Mouse (Mus musculus): ENCODE measurements around the gene Rnf216. TPM values are rescaled to one million over a fixed set of nuclear protein-coding genes. Genes with fewer than 3 reads are reported as not detected.
"Not testable (repeated sequence)": the region's sequence is repeated elsewhere in the genome, so short reads cannot be mapped to it uniquely, and the experiment has no call there.

Rnf216 gene
- 28.6 and 36.3 TPM in 2 replicates for polyA plus RNA-seq (2011; ENCODE audit: insufficient read length, low read depth, missing spikeins)

- TF ChIP-seq POLR2A (IDR thresholded peaks at IDR 0.05; ENCODE audit: low read depth, low read length), result peak; percentile 77
- peak; percentile 58 for TF ChIP-seq CTCF (IDR thresholded peaks at IDR 0.05; ENCODE audit: borderline replicate concordance, insufficient read depth, low read length)
- Histone ChIP-seq H3K27ac (ENCODE audit: insufficient read depth, low read length) (no peak within 1 kb of the TSS), H3K4me3 (ENCODE audit: insufficient read depth, low read length) (peak within 1 kb of the TSS; percentile 82), H3K4me1 (ENCODE audit: control insufficient read depth, insufficient read depth, low read length) (no peaks in the 10 kb centered on the region)
Observed at GRCm38 (mm10) chr5:143112281-143113246, at the start of gene Rnf216. Gene Rnf216 (minus strand): TSS chr5:143112994.

DNA sequence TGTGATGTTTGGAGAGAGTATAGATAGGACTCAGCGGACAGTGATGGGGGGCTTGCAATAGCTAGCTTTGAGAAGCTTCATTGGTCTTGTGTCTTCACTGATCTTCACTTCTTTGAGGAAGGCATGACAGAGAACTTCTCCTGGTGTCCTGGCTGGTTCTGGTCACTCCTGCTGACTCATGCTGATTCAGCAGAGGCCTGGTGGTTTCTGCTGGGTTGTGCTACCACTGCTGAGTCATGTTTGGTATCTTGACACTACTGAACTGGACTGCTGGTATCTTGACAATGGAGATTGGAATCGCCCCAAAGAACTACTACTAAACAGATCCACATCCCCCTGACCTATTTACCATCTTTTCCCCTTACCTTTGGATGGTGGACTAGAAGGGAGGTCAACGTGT lies 42.7 kb upstream of the Rnf216 start:
- no peak overlapping the region for H3K4me3 ChIP-seq (ENCODE audit: insufficient read depth, low read length)
- H3K4me1 ChIP-seq (ENCODE audit: control insufficient read depth, insufficient read depth, low read length), result no peaks in the 10 kb centered on the region
- H3K27ac ChIP-seq (ENCODE audit: insufficient read depth, low read length), result no peak overlapping the region
- TF ChIP-seq POLR2A (IDR thresholded peaks at IDR 0.05; ENCODE audit: low read depth, low read length) (no peak), CTCF (IDR thresholded peaks at IDR 0.05; ENCODE audit: borderline replicate concordance, insufficient read depth, low read length) (no peak)

DNA sequence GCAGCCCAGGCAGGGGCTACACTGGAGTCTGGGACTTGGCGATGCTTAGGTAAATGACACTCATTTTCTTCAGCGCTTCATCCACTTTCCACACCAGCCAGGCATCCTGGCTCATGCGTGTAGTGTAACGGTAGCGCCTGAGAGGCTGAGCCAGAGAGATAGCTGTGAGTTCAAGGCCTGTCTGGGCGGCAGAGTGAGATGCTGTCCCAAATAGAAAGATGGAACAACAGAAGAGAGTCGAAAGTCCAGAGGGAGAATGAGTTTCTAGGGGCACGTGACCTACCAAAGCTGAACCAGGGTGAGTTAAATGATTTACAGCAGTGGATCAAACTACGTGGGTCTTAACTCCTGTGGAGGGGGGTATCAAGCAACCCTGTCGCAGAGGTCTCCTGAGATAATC lies 41.0 kb upstream of the Rnf216 start:
- Histone ChIP-seq H3K4me3 (ENCODE audit: insufficient read depth, low read length) (no peak overlapping the region), H3K27ac (ENCODE audit: insufficient read depth, low read length) (no peak overlapping the region), H3K4me1 (ENCODE audit: control insufficient read depth, insufficient read depth, low read length) (no peaks in the 10 kb centered on the region)
- no peak for TF ChIP-seq POLR2A (IDR thresholded peaks at IDR 0.05; ENCODE audit: low read depth, low read length)
- TF ChIP-seq CTCF (IDR thresholded peaks at IDR 0.05; ENCODE audit: borderline replicate concordance, insufficient read depth, low read length), result no peak

GRCm38 (mm10) chr5:143150044-143150443 lies 37.2 kb upstream of the Rnf216 start:
- Histone ChIP-seq H3K27ac (ENCODE audit: insufficient read depth, low read length) (no peak overlapping the region), H3K4me1 (ENCODE audit: control insufficient read depth, insufficient read depth, low read length) (no peaks in the 10 kb centered on the region)
- TF ChIP-seq POLR2A (IDR thresholded peaks at IDR 0.05; ENCODE audit: low read depth, low read length) (no peak), CTCF (IDR thresholded peaks at IDR 0.05; ENCODE audit: borderline replicate concordance, insufficient read depth, low read length) (no peak)

GRCm38 (mm10) chr5:143149536-143149935 lies 36.7 kb upstream of the Rnf216 start:
- no peak for TF ChIP-seq CTCF (IDR thresholded peaks at IDR 0.05; ENCODE audit: borderline replicate concordance, insufficient read depth, low read length)
- TF ChIP-seq POLR2A (IDR thresholded peaks at IDR 0.05; ENCODE audit: low read depth, low read length), result no peak
- Histone ChIP-seq H3K4me3 (ENCODE audit: insufficient read depth, low read length) (no peak overlapping the region), H3K27ac (ENCODE audit: insufficient read depth, low read length) (no peak overlapping the region), H3K4me1 (ENCODE audit: control insufficient read depth, insufficient read depth, low read length) (no peaks in the 10 kb centered on the region)

More at GRCm38 (mm10) chr5:143150044-143150443, 37.2 kb upstream of the Rnf216 start:
- H3K4me3 ChIP-seq (ENCODE audit: insufficient read depth, low read length), result no peak overlapping the region

DNA sequence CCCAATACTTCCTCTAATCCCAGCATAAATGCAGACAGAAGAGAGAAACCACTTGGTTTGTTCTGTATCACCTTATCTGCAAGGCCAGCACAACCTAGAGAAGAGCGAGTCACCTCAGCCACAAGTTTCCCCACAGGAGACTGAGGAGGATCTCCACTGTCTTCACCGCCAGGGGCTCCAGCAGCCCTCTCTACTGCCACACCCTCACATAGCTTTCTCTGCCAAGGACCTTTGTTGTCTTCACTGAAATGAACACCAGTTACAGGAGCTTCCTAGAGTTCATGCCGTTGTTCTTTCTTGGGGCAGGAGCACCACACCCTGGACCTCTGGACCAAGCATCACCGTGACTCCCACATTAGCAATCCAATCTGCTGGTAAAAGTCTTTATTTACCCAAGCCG lies 35.9 kb upstream of the Rnf216 start:
- Histone ChIP-seq H3K27ac (ENCODE audit: insufficient read depth, low read length) (no peak overlapping the region), H3K4me3 (ENCODE audit: insufficient read depth, low read length) (no peak overlapping the region), H3K4me1 (ENCODE audit: control insufficient read depth, insufficient read depth, low read length) (no peaks in the 10 kb centered on the region)
- TF ChIP-seq POLR2A (IDR thresholded peaks at IDR 0.05; ENCODE audit: low read depth, low read length) (no peak), CTCF (IDR thresholded peaks at IDR 0.05; ENCODE audit: borderline replicate concordance, insufficient read depth, low read length) (no peak)

- TF ChIP-seq POLR2A (IDR thresholded peaks at IDR 0.05; ENCODE audit: low read depth, low read length), result no peak
- no peak for TF ChIP-seq CTCF (IDR thresholded peaks at IDR 0.05; ENCODE audit: borderline replicate concordance, insufficient read depth, low read length)
- H3K4me1 ChIP-seq (ENCODE audit: control insufficient read depth, insufficient read depth, low read length), result no peaks in the 10 kb centered on the region
- H3K4me3 ChIP-seq (ENCODE audit: insufficient read depth, low read length), result no peak within 1 kb of the TSS
- no peak within 1 kb of the TSS for H3K27ac ChIP-seq (ENCODE audit: insufficient read depth, low read length)
Observed at GRCm38 (mm10) chr5:143147481-143147880, 34.7 kb upstream of the Rnf216 start, which contains the start of gene Olfr718-ps1. Gene Olfr718-ps1 (minus strand): TSS chr5:143147581.

- Histone ChIP-seq H3K27ac (ENCODE audit: insufficient read depth, low read length) (no peak overlapping the region), H3K4me1 (ENCODE audit: control insufficient read depth, insufficient read depth, low read length) (no peaks in the 10 kb centered on the region), H3K4me3 (ENCODE audit: insufficient read depth, low read length) (no peak overlapping the region)
- TF ChIP-seq CTCF (IDR thresholded peaks at IDR 0.05; ENCODE audit: borderline replicate concordance, insufficient read depth, low read length), result no peak
- TF ChIP-seq POLR2A (IDR thresholded peaks at IDR 0.05; ENCODE audit: low read depth, low read length), result no peak
Observed at GRCm38 (mm10) chr5:143137580-143137979, 24.8 kb upstream of the Rnf216 start.

DNA sequence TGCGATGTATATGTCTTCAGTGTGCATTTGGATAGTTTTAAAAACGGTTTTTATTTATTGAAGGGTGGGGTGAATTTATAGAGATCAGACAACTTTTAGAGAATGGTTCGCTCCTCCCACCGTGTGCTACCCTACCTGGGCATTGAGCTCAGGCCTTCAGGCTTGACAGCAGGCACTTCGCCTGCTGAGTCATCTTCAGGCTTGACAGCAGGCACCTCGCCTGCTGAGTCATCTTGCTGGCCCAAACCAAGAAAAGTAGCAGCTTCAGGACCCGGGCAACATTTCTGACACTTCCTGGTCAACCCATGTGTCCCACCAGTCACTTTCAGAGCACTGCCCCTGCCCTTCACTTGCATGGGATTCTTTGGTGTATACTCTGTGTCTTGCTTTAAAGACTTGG lies 22.2 kb upstream of the Rnf216 start:
- Histone ChIP-seq H3K27ac (ENCODE audit: insufficient read depth, low read length) (no peak overlapping the region), H3K4me1 (ENCODE audit: control insufficient read depth, insufficient read depth, low read length) (no peaks in the 10 kb centered on the region), H3K4me3 (ENCODE audit: insufficient read depth, low read length) (no peak overlapping the region)
- TF ChIP-seq POLR2A (IDR thresholded peaks at IDR 0.05; ENCODE audit: low read depth, low read length) (no peak), CTCF (IDR thresholded peaks at IDR 0.05; ENCODE audit: borderline replicate concordance, insufficient read depth, low read length) (no peak)

DNA sequence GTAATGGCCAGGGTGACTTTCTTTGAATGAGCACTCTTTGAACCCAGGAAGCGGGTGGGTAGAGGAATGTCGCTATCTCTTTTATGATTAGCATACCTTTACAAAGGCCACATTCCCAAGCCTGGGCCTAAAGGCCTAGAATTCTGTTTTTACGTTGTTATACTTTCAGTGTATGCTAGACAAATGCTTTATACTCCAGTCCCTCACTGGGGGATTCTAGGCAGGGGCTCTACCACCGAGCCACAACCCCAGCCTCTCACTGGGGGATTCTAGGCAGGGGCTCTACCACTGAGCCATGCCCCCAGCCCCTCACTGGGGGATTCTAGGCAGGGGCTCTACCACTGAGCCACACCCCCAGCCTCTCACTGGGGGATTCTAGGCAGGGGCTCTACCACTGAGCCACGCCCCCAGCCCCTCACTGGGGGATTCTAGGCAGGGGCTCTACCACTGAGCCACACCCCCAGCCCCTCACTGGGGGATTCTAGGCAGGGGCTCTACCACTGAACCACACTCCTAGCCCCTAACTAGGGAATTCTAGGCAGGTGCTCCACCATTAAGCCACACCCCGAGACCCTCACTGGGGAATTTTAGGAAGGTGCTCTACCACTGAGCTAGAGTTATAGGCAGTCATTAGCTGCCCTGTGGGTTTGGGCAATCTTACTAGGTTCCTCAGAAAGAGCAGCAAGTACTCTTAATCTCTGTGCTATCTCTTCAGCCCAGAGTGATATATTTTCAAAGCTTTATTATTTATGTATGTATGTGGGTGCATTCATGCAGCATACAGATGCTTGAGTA lies 21.6 kb upstream of the Rnf216 start:
- H3K27ac ChIP-seq (ENCODE audit: insufficient read depth, low read length); H3K4me1 ChIP-seq (ENCODE audit: control insufficient read depth, insufficient read depth, low read length); H3K4me3 ChIP-seq (ENCODE audit: insufficient read depth, low read length): not testable (repeated sequence)
